Mouse (Mus musculus) stomach, embryonic 16.5 days (tissue): ENCODE results near the gene Rarg. TPM values are rescaled to one million over a fixed set of nuclear protein-coding genes. Genes with fewer than 3 reads are reported as not detected.
"Not testable (repeated sequence)": the region's sequence is repeated elsewhere in the genome, so short reads cannot be mapped to it uniquely, and the experiment has no call there.

Source experiments
- ATAC-seq: fragments of 200-750 bp; cut with Nextera tagmentation; 2 replicates; pipeline ENCODE4 v1.8.0; 2017; ENCODE audit warnings: moderate number of reproducible peaks, moderate TSS enrichment; ENCODE audit not compliant: insufficient read depth, low FRiP score
- H3K27ac ChIP-seq: fragments of 300-500 bp; sonication (generic); 2 replicates; pipeline ENCODE4 v1.5.1; 2014; ENCODE audit warnings: low read length
- H3K27me3 ChIP-seq: fragments of 300-500 bp; sonication (generic); 2 replicates; pipeline ENCODE4 v1.6.1; 2014; ENCODE audit warnings: low read length, control low read depth, mixed read lengths; ENCODE audit not compliant: control insufficient read depth, insufficient read depth
- H3K36me3 ChIP-seq: fragments of 300-500 bp; sonication (generic); 2 replicates; pipeline ENCODE4 v1.6.1; 2014; ENCODE audit warnings: low read length; ENCODE audit not compliant: control insufficient read depth, insufficient read depth
- H3K4me1 ChIP-seq: fragments of 300-500 bp; sonication (generic); 2 replicates; pipeline ENCODE4 v1.6.1; 2014; ENCODE audit warnings: low read length, control low read depth, mixed read lengths; ENCODE audit not compliant: control insufficient read depth, insufficient read depth
- H3K4me2 ChIP-seq: fragments of 300-500 bp; sonication (generic); 2 replicates; pipeline ENCODE4 v1.6.1; 2014; ENCODE audit warnings: low read depth, low read length, mixed read lengths
- H3K4me3 ChIP-seq: fragments of 300-500 bp; sonication (generic); replicated peaks from 2 replicates; pipeline ENCODE4 v1.5.1; 2014; ENCODE audit warnings: mild to moderate bottlenecking, low read length
- H3K9ac ChIP-seq: fragments of 300-500 bp; sonication (generic); 2 replicates; pipeline ENCODE4 v1.6.1; 2014; ENCODE audit warnings: low read length
- H3K9me3 ChIP-seq: fragments of 300-500 bp; sonication (generic); replicated peaks from 2 replicates; pipeline ENCODE4 v1.6.1; 2016; ENCODE audit warnings: low read length, control low read depth; ENCODE audit not compliant: control insufficient read depth
- WGBS: fragments of 180-500 bp; shearing (Covaris S2); extraction: QIAGEN DNeasy Blood & Tissue Kit; methylation state at CpG from one replicate; pipeline ENCODE4 v1.1.7; 2014; 5-methylcytosine and 5-hydroxymethylcytosine counted together
- polyA plus RNA-seq: library from polyadenylated mRNA; unstranded; fragments of >200 nt; fragmentation: Nextera tagmentation; extraction: Ambion mirVana; gene quantifications from 2 replicates; pipeline ENCODE4 v1.2.1, GENCODE M21; 2015

The Rarg gene
- polyA plus RNA-seq, 1 experiment from 2014 or later, result 41.2 TPM

DNA sequence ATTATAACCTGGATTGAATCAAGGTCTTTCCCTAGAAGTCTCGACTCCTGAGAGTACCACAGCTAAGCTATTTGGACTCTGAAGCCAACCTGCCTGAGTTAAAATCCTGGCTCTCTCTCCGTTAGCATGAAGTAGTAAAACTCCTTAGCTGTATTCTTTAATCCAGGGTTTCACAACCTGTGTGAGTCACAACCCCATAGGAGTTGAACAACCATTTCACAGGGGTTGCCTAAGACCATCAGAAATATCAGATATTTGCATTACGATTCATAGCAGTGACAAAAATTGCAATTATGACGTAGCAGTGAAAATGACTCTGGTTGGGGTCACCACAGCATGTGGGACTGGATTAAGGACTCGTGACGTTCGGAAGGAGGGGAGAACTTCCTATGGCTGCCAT, 24.6 kb downstream of the Rarg start:
- Histone ChIP-seq H3K27me3 (no peaks in the 10 kb centered on the region), H3K9ac (no peak overlapping the region), H3K27ac (no peak overlapping the region), H3K4me3 (no peak overlapping the region), H3K4me2 (no peak overlapping the region), H3K4me1 (peaks cover 37% of the 10 kb centered on the region), H3K36me3 (no peaks in the 10 kb centered on the region), H3K9me3 (no peaks in the 10 kb centered on the region)
- 78% methylated on average over 7 of the region's 7 CpGs for WGBS
- no peak for ATAC-seq

DNA sequence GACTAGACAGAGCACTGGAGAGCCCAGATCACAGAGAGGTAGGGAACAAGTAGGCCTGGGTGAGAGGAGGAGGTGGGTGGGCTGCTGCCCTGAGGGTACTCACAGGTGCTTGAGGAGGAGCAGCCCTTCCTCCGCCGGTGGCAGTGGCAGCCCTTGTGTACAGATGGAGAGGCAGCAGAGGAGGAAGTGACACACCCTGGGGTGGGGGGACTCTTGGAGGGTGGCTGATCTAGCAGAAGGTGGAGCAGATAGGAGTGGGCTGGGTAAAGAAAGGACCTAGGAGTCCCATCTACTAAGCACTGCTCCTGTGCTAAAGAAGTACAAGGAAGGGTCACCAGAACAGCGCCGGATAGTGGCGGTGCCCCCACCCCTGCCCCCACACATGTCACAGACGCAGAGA, 25.6 kb downstream of the Rarg start, which contains the start of gene Itgb7:
TSS of gene Itgb7 (minus strand) at position 197 of the 400 bp plus-strand sequence.
- 30% methylated on average over 6 of the region's 6 CpGs for WGBS
- H3K4me2 ChIP-seq, result no peak within 1 kb of the TSS
- ATAC-seq, result peak; percentile 46; the same call in 1 of the 2 replicates

DNA sequence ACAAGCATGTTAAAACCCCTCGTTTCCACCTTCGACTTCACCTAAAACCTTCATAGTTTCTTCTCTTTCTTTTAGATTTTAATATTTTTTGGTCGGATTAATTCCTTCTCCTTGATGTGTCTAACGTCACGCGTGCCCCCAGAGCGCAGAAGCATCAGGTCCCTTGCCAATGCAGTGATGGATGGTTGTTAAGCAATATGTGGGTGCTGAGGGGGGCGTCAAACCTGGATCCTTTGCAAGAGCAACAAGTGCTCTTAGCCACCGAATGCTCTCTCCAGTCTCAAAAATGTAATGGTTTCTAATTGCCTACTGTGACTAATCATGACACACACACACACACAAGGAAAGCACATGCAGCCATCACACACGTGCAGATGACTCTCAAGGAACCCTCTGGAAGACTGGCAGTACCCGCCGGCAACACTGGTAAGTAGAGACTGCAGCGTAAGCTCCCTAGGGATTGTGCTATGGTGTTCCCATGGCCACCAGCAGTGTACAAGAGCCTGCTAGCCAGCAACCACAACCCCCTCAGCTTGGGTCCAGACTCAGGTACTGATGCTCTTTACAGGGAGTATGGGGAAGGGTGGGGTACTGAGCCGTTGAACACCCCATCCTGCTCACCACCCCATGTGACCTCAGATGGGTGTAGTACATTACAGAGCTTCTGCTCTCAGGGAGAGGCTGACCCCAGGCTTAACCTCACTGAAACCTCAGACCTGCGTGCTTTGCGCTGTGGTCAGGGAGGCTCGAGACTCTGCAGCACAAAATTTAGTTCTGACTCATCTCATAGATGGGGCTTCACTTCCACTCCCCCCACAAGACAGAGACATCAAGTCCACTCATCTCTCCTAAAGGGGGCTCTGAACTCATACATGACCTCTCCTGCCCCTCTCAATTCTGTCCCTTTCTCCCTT, 26.7 kb downstream of the Rarg start:
- WGBS, result 74% methylated on average over 17 of the region's 17 CpGs
- ATAC-seq, result no peak
- Histone ChIP-seq H3K9me3 (no peaks in the 10 kb centered on the region), H3K4me2 (no peak overlapping the region), H3K4me1 (peaks cover 31% of the 10 kb centered on the region), H3K4me3 (no peak overlapping the region), H3K27ac (no peak overlapping the region), H3K27me3 (no peaks in the 10 kb centered on the region), H3K36me3 (no peaks in the 10 kb centered on the region), H3K9ac (no peak overlapping the region)

More for the DNA sequence above, 25.6 kb downstream of the Rarg start, which contains the start of gene Itgb7:
- H3K36me3 ChIP-seq, result no peaks in the 10 kb centered on the region
- no peak within 1 kb of the TSS for H3K4me3 ChIP-seq
- no peak within 1 kb of the TSS for H3K9ac ChIP-seq
- no peaks in the 10 kb centered on the region for H3K27me3 ChIP-seq
- no peaks in the 10 kb centered on the region for H3K9me3 ChIP-seq
- H3K4me1 ChIP-seq, result peaks cover 37% of the 10 kb centered on the region
- no peak within 1 kb of the TSS for H3K27ac ChIP-seq

DNA sequence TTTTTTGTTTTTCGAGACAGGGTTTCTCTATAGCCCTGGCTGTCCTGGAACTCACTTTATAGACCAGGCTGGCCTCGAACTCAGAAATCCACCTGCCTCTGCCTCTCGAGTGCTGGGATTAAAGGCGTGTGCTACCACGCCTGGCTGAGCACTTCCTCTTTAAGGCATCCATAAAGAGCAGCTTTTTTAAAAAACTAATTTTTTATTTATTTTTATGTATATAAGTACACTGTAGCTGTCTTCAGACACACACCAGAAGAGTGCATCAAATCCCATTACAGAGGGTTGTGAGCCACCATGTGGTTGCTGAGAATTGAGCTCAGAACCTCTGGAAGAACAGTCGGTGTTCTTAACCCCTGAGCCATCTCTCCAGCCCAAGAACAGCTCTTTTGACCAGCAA, 31.7 kb downstream of the Rarg start:
- H3K4me2 ChIP-seq, H3K27ac ChIP-seq, H3K4me3 ChIP-seq, H3K27me3 ChIP-seq, ATAC-seq, H3K9me3 ChIP-seq, H3K36me3 ChIP-seq, H3K9ac ChIP-seq: not testable (repeated sequence)
- H3K4me1 ChIP-seq, result peaks cover 10% of the 10 kb centered on the region
- WGBS, result 64% methylated on average over 6 of the region's 6 CpGs

DNA sequence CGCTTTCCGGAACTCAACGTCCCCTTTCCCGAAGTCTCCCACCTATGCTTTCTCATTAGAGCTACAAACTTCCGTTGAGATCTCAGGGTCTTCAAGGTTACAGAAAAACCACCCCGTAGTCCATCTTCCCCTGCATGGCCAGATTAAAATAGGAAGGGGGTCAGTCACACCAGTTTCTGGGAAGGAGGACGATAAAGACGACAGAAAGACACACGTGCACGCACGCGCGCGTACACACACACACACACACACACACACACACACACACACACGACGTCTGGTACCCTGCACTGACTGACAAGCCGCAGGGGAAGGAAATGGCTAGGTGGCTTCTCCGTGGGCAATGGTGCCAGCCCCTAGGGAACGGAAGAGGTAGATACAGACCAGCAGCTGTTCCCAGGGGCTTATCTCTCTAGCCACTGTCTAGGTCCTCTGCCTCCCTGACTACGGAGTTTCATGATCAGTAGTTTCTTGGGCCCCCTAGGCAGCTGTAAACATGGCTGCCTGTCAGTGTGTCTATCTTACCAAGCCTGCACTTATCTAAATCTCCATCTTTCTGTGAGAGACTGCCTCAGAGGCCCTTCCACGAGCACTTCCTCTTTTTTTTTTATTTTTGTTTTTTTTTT, 32.2 kb downstream of the Rarg start:
- Histone ChIP-seq H3K27ac (no peak overlapping the region), H3K9ac (peak overlapping the region; percentile 76), H3K27me3 (peaks cover 8% of the 10 kb centered on the region; the same call in 1 of the 2 replicates), H3K9me3 (no peaks in the 10 kb centered on the region), H3K4me3 (peak overlapping the region; percentile 51), H3K4me1 (peaks cover 10% of the 10 kb centered on the region), H3K36me3 (no peaks in the 10 kb centered on the region), H3K4me2 (peak overlapping the region; percentile 92)
- 0 out of 2 replicates have a peak, but pooled peaks have one; percentile 4 for ATAC-seq
- WGBS, result 16% methylated on average over 21 of the region's 21 CpGs

DNA sequence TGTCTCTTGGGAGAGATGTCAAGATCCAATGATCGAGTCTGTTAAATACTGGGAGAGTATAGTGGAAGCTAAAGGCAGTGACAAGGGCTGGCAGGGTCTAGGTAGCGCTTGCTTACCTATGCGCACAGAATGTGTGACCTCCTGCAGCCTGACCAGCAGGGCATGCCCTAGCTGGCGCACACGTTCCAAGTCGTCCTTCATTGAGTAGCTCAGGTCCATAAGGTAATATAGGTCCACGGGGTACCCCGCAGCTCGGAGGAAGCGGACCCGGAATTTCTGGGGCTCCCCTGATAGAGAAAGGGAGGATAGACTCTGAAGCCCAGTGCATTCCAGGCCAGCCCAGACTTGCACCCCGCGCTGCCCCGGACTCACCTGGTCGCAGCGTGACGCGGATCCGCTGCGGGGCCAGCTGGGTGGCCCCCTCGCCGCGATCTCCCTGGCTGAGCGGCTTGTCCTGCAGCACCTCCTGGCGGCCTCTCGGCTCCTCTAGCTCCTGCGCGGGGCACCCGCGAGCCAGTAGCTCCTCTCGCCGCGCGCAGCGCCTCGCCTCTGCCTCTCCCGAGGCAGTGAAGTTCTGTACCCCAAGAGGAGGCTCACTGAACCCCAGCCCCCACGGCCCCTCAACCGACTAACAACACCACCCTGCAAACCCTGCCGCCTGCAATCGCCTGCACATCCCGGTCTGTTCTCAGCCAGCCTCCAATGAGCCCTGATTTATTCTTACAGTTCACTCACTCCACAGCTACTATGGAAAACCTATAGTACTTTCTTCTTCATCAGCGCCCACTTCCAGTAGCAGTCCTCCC, 32.9 kb downstream of the Rarg start:
- H3K4me2 ChIP-seq, result peak overlapping the region; percentile 92
- WGBS, result 3% methylated on average over 43 of the region's 43 CpGs
- no peaks in the 10 kb centered on the region for H3K36me3 ChIP-seq
- H3K27ac ChIP-seq, result no peak overlapping the region
- peak overlapping the region; percentile 76 for H3K9ac ChIP-seq
- no peaks in the 10 kb centered on the region for H3K9me3 ChIP-seq
- H3K27me3 ChIP-seq, result peaks cover 8% of the 10 kb centered on the region; the same call in 1 of the 2 replicates
- ATAC-seq, result peak; percentile 90
- H3K4me3 ChIP-seq, result peak overlapping the region; percentile 51
- peaks cover 10% of the 10 kb centered on the region for H3K4me1 ChIP-seq

DNA sequence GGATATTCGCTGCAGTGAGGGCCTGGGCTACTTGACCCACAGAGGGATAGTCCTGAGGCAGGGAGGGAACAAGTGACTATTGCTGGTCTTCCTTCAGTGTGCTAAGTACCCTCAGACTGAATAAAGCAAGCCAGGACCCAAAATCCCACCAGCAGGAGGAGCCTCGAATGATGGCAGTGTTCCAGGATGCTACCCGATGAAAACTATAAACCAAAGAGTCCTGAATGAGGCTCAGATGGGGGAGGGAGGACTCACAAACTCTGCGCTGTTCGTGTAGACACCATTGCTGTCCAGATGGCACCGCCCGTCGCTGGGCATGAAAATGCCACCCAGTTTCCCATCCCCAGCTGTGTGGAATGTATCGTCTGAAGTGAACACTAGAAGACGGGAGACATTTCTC, 34.9 kb downstream of the Rarg start:
- H3K27me3 ChIP-seq, result peaks cover 8% of the 10 kb centered on the region; the same call in 1 of the 2 replicates
- no peak overlapping the region for H3K4me3 ChIP-seq
- 57% methylated on average over 10 of the region's 10 CpGs for WGBS
- H3K4me2 ChIP-seq, result no peak overlapping the region
- no peaks in the 10 kb centered on the region for H3K9me3 ChIP-seq
- no peaks in the 10 kb centered on the region for H3K36me3 ChIP-seq
- H3K9ac ChIP-seq, result no peak overlapping the region
- ATAC-seq, result no peak
- peaks cover 10% of the 10 kb centered on the region for H3K4me1 ChIP-seq
- H3K27ac ChIP-seq, result no peak overlapping the region

DNA sequence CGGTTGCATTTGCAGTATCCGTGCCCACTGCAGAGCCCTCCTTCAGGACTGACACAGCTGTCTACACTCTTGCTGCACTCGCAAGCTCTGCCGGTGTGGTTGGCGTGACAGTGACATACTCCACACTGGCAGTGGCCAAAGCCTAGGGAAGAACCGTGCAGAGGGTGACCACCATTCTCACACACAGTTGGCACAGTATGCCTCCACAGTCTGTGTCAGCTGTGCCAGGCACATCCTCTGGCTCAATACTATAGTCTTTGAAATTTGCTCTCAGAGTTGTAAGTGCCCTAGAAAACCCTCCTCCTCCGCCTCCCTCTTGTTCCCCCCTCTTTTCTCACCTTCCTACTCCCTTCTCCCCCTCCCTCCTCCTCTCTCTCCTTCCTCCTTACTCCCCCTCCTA, 40.0 kb downstream of the Rarg start:
- no peaks in the 10 kb centered on the region for H3K4me1 ChIP-seq
- no peaks in the 10 kb centered on the region for H3K9me3 ChIP-seq
- no peak overlapping the region for H3K4me3 ChIP-seq
- no peaks in the 10 kb centered on the region for H3K27me3 ChIP-seq
- WGBS, result 76% methylated on average over 7 of the region's 7 CpGs
- ATAC-seq, result peak; percentile 30; the same call in 1 of the 2 replicates
- H3K36me3 ChIP-seq, result 0 out of 2 replicates have a peak, but pooled peaks cover 5% of the 10 kb centered on the region
- H3K9ac ChIP-seq, result no peak overlapping the region
- no peak overlapping the region for H3K27ac ChIP-seq
- H3K4me2 ChIP-seq, result no peak overlapping the region
